Mouse (Mus musculus) neural tube, embryonic 10.5 days (tissue): ENCODE data around the gene Zc3h18.

Source experiments
- DNase-seq: peaks from one replicate; pipeline ENCODE4 v3.0.0-alpha.2; 2017; ENCODE audit warnings: low spot score; ENCODE audit errors: extremely low spot score

Gene Zc3h18

DNA sequence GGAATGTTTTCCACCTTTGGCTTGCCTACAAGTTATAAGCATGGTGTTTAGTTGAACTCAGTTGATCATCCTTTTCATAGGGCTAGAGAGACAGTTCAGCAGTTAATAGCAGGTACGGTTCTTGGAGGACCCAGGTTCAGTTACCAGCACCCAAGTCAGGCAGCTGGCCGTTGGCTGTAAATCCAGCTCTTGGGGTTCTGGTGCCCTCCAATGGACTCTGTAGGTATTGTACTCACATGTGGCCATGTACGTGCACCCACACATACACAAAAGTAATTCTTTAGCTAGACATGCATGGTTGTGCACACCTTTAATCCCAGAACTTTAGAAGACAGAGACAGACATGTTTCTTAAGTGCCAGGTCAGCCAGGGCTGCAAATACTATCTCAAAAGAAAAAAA is 12.9 kb downstream of the Zc3h18 start:
- DNase-seq, result no peak

DNA sequence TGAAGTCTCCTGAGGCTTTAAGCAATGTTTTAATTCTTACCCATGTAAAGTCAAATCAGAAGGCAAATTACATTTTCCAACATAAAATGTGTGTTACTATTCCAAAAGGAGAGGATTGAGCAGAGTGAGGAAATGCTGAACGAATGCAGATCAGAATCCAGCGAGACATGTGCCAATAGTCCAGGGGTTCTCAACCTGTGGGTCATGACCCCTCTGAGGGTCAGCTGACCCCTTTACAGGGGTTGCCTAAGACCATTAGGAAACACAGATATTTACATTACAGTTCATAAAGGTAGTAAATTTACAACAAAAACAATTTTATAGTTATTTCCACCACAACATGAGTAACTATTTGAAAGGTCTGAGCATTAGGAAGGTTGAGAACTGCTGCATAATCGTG is 14.3 kb downstream of the Zc3h18 start:
- no peak for DNase-seq

DNA sequence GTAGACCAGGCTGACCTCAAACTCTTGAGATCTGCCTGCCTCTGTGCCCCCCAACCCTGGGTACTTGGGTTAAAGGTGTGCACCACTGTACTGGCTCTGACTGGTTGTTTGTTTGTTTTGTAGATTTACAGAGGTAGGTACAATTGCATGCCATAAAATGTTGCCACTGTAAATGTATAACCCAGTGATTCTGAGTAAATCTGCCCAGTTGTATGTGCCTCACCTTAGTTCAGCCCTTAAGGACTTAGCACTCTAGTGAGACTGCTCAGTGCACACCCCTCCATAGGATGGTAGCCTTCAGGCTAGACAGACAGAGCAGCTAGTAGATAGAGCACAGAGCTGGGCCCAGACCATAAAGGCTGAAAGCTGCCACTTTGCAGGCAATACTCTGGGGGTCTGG is 17.3 kb downstream of the Zc3h18 start:
- no peak for DNase-seq

DNA sequence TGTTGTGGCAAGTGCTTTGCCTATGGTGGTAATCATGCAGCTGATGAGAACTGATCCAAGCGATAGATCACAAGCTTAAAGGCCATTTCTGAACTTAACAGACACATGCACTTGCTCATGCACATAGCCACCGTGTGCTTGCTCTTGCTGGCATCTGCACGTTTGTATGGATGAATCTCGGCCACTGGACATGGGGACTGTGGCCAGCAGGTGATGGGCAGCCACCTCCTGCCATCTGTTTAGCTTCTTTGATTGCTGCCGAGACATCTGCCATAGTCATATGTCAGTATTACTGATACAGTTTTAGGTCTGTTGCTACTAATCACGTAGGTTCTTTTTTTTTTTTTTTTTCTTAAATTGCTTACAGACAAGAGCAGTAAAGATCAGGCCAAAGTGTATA is 18.9 kb downstream of the Zc3h18 start:
- DNase-seq, result no peak

DNA sequence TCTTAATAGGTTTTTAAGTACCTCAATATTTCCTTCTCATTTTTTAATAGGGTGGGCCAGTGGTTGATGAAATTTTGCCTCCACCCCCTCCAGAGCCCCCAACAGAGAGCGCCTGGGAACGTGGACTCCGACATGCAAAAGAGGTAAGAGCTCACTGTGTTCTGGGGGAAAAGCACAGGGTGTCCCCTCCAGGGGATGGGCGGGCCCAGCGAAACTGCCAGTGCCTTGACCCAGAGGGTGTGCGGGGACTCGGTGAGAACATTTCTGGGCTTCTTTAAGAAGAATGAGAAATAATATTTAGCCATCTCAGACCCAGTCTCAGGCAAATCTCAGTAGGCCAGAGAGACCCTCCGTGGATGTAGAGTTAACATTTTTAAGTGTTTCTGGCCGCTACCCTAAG is 21.8 kb downstream of the Zc3h18 start:
- no peak for DNase-seq

DNA sequence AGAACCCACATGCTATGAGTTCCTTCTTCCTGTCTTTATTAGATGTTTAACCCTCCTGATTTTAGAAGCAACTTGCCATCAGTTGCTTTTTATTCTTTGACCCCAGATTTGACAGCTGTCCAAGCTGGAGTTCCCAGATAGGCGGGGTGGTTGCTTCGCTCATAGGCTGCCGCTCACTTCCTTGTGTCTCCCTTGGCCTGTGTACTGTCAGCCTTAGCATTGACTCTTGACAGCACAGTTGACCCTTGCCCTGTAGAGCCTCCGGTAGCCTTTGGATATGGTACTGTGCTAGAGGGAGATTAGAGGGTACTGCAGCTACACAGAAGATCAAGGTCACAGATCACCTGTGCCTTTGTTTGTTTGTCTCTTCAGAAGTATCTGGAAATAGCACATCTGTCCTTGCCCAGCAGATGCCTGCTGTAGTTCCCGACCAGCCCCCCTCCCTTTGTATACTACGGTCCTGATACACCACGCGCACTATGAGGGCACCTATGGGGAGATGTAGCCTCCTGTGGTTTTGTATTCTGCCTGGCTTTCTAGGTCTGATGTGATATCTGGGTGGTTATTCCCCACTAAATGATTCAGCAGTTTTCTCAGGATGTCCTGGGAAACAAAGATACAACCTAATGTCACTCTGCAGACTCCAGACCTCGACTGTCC is 28.9 kb downstream of the Zc3h18 start:
- no peak for DNase-seq

DNA sequence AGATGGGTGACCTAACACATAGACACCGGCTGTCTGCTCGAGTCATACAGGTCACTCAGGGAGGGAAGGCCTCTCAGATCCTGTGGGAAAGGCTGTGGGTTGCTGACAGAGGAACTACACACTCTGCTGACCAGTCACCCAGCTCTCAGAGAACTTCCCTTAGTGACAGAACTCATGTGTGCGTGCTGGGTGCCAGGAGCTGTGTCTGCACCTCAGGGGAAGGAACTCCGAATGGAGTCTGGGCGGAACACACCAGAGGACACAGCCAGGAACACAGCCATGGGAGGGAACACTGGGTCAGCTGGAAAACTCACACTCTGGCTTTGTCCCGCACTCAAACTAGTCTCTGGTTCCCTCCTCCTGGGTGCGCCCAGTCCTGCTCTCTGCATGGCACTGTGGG is 31.3 kb downstream of the Zc3h18 start:
- DNase-seq, result no peak

DNA sequence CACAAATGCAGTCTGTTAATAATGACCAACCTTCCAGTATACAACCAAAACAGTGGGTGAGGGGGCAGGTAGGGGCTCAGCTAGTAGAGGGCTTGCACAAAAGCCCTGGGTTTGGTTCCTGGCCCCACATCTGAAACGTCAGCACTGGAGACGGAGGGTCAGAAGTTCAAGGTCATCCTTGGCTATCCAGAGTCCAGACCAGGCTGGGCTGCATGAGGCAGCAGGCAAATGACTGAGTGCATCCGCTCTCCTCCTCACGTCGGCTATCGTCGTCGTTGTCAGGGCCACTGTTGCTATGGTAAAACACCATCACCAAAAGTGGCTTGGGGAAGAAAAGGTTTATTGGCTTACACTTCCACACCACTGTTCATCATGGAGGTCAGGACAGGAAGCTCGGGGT is 37.9 kb downstream of the Zc3h18 start:
- no peak for DNase-seq

DNA sequence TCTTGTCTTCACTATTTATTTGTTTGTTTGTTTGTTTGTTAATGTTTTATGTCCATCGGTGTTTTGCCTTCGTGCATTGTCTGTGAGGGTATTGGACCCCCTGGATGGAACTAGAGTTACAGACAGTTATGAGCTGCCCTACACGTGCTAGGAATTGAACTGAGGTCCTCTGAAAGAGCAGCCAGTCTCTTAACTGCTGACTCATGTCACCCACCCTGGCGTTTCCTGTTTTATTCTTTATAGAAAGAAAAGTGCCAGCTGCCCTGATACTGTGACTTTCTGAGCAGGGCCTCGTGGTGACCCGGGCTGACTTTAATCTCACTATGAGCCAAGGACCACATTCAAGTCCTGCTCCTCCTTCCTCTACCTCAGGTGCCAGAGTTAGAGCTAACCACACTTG is 39.1 kb downstream of the Zc3h18 start:
- no peak for DNase-seq

DNA sequence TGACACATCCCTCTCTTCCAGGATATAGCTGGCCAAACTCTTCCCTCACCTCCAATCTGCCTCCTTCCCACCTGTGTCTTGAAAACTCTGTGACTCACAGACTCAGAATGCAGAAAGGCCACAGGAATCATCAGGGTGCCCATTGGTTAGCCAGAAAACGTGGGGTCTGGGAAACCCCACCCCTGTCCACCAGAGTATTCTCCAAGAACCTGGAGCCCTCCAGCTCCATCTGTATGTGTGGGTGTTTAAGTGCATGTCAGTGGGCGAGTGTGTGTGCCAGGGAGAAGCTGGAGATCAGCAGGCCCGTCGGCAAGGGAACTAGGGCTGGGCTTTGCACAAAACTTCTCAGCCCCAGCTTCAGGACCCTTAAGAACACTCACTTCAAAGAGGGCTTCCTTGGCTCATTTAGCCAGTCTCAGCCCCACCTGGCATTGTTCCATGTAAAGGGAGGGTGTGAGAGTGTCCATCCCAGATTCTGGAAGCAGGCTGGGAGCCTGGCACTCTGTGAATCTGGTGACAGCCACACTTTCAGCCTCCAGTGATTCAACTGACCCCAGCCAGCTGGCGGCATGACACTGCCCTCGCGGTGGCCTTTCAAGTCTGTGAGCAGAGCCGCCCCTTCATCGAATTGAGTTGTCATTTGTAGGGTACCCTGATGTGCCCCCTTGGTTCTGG is 43.6 kb downstream of the Zc3h18 start:
- DNase-seq, result no peak

DNA sequence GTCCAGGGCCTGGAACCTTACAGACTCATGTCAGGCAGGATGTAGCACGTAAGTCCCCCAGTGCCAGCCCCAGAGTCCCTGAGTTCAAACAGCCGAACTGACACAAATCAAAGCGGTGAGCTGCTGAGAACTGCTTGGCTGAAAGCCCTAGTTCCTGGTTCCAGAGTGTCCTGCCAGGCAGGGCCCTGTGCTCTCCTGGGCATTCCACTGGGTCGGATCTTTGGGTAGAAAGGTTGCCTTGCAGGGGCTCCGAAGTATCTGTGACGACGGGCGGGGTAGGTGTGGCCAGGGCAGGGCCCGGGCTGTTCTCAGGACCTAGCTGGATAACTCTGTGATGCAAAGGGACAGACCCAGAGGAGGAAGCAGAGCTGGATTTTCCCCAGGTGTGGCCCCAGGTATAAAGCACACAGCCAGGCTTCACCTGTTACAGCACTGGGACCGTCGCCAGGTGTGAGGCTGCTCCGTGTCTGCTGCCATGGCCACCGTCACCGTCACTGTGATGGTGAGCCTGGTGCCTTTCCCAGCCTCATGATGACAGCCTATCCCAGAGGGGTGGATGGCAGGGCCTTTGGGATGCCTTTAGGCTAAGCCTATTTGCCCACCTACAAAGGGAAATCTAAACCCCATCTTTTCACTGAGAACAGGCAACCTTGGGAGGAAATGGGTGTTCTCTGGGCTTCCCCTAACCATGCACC is 45.1 kb downstream of the Zc3h18 start, which contains the start of gene Il17c:
Gene Il17c, plus strand, starts transcription at position 645 of the 695 bp plus-strand sequence.
- DNase-seq, result no peak

DNA sequence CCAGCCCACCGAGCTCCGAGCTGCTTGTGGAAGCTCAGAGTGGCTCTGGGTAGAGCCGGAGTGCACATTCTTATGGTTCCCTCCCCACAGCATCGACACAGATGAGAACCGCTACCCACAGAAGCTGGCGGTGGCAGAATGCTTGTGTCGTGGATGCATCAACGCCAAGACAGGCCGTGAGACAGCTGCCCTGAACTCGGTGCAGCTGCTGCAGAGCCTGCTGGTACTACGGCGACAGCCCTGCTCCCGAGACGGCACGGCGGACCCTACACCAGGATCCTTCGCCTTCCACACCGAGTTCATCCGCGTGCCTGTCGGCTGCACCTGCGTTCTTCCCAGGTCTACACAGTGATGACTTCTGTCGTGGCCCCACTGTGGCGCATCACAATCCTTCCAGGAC is 46.8 kb downstream of the Zc3h18 start:
- DNase-seq, result no peak

DNA sequence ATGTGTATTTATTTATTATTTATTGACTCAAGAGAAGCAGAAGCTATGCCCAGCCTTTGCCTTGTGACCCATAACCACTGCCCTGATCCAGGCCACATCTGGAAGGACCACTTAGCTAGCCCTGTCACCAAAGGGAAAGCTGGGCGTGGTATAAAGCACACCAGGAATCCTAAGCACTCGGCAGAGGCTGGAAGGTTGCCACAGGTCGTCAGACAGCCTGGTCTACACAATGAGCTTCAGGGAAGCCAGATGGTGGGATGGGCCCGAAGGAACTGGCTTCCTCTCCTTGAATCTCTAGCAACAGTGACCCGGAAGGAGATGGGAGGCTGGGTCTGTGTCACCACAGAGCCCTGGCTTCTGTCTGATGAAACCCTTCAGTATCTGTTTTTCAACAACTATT is 47.2 kb downstream of the Zc3h18 start:
- DNase-seq, result no peak

DNA sequence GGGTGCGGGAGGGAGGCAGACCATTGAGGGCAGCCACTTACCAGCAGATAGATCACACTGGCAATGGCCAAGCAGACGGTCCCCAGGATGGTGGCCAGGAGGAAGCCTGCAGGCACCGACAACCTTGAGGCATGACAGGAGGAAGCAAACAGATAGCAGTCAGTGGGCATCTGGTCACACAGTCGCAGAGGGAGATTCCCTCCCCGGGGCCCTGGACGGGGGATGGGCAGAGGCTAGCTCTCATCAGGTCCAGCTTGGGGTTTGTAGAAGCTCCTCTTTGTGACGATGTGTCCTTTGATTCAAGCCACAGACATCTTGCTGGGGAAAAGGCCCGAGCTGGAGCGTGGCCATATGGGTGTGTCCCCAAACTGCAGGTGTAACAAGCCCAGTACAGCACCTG is 49.7 kb downstream of the Zc3h18 start:
- no peak for DNase-seq

DNA sequence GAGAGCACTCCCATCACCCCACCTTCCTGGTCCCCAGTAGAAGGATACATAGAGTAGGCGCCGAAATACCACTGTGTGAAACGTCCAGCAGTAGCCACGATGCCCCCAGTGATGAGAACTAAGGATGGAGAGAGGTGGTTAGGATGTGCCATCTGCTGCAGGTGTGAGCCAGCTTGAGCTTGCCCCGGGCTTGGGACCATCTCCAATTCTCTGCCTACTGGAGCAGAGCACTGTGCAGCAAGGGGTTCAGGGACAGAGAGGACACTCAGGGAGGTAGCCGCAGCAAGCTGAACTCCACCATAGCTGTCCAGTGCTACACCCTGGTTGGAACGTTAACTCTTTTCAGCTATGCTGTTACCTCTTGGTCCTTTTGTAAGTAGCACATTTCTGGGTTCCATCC is 51.2 kb downstream of the Zc3h18 start:
- no peak for DNase-seq

DNA sequence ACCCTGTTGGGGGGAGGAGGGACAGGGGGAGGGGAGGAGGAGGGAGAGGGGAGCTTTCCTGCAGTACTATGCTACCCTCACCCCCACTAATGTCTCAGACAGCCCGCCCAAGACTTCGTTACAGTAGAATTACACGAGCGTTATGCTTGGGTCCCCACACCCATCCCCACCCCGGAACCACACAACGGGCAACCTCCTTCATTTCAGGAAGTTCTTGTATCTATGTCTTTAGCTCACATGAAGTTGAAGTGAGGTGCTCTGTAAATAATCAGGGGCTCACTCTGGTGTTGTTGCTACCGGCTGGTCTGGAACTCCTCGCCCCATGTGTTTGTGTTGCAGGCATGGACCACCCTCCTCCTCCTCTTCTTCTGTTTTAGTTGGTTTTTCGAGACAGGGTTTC is 51.8 kb downstream of the Zc3h18 start:
- no peak for DNase-seq

DNA sequence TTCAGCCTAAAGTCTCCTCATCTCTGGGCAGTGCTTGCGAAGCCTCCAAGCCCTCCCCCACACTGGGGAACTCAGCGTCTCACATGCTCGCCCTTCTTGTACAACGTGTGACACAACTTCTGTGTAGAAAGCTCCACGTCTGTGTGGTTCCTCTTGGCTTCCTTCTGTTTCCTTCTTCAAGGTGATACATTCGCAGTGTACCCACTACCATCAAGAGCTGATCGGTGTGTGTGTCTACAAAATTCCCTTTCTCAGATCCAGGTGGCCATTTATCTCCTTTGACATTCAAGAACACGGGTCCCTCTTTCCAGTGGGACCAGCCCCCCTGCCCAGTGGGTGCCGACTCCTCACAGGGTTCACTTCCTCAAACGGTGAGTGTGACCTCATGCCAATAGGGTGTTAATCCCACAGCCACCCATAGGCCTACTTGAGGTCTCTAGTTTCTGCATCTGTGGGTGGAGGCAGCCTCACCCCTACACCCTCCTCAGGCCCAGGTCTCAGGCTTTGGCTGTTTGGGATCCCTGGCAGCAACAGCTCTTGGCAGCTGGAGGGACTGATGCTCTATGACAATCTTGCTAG is 53.7 kb downstream of the Zc3h18 start:
- DNase-seq, result no peak

DNA sequence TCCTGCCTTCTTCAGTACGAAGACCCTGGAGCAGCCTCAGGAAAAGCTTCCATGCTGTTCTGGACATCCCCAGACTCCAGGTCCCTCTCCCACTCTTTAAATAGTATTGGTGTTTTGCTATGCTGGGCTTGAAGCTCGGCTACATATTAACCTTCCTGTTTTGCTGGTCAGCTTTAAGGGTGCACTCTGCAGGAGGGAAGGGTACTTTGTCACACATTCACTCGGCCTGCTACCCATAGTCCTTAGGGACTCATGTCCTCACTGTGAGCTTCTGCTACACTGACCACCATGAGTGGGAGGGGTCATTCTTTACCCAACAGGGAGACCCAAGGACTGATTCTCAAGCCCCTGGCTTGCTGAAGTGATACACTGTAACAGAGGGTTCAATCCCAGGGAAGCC is 54.2 kb downstream of the Zc3h18 start:
- no peak for DNase-seq

DNA sequence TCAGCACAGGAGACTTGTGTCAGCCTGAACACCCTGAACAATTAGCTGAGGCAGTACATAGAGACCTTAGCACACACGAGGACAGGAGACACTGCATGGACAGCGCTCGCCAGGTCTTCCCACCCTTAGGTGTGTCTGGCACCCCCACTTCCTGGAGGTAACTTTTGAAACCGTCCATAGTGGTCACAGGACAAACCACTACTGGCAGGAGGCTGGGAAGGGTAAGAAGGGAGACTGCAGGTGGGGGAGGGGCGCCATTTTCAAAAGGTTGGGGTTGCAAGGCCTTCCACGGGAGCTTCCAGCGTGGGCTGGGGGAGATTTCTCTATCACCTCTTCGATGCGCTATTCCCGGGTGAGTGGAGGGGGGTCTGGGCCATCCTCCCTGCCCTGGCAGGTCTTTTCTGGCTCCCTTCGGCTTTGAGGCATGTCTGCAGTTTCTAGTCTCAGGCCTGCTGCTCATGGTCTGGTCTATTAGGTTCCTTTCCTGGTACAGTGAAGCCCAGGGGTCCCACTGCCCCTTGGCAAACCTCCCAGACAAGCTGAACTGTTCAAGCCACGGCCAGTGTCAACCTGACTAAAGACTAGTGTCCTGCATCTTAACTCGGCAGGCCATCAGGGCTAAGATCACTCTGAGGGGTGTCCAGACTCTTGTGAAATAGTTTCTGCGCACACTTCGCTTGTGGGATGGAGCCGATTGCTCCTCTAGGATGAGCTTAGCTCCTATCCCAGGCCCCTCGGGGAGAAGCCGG is 55.5 kb downstream of the Zc3h18 start:
- DNase-seq, result no peak

DNA sequence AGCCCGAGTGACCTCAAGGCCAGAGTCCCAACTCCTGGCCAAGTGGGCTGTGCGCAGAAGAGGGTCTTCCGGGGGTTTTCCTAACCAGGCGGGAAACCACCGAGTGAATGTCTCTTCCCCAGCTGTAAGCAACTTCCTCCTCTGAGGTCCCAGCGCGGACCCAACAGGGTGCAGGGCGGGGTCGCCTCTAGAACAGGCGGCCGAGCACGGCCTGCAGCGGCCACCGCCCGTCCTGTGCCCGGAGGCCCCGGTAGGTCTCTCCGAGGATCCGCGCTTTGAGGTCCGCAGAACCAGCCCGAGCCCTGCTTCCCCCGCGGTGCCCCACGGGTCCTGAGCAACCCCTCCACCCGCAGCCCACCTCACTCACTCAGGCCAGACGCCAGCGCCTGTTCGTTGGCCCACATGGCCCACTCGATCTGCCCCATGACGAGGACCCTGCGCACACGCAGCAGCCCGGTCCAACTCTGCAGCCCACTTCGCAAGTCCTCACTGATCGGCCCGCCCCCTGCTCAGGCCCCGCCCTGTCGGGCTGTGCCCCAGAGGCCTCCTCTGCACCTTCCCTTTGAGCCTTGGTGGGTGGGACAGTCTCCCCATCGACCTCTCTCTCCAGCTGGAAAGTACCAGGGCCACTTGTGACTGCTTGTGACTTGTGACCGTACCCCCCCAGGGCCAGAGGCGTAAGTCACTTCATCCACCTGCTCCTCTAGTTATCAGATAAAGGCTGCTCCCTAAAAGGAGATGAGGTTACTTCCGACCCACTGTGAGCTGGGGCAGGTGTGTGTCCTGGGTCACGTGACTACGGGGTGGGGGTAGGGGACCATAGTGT is 56.2 kb downstream of the Zc3h18 start, which contains the start of gene Cyba:
Gene Cyba, minus strand, starts transcription at position 488 of the 826 bp plus-strand sequence.
- DNase-seq, result peak; percentile 64
